Mouse (Mus musculus) cerebellum, adult 8-10 months (tissue): ENCODE measurements around the gene Slc2a13.

Source experiments
- DNase-seq: peaks from one replicate; pipeline ENCODE4 v3.0.0; 2022

Slc2a13 gene

DNA sequence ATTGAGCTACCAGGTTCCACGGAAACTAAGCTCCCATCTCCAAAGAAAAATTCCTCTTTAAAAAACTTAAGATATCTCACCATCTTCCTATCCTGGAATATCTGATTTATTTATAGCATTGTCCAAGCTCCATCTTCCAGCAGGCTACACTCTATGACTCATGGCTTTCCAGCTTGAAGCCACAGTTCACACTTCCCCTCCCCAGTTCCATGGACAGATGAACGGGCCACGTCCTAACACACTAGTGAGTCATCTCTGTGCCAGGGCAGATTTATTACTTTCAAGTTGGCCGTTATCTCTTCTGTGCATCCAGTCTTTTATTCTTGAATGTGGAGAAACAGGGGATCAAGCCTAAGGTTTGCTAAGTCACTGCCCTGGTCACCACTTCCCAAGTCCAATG is 78.0 kb downstream of the Slc2a13 start:
- no peak for DNase-seq

DNA sequence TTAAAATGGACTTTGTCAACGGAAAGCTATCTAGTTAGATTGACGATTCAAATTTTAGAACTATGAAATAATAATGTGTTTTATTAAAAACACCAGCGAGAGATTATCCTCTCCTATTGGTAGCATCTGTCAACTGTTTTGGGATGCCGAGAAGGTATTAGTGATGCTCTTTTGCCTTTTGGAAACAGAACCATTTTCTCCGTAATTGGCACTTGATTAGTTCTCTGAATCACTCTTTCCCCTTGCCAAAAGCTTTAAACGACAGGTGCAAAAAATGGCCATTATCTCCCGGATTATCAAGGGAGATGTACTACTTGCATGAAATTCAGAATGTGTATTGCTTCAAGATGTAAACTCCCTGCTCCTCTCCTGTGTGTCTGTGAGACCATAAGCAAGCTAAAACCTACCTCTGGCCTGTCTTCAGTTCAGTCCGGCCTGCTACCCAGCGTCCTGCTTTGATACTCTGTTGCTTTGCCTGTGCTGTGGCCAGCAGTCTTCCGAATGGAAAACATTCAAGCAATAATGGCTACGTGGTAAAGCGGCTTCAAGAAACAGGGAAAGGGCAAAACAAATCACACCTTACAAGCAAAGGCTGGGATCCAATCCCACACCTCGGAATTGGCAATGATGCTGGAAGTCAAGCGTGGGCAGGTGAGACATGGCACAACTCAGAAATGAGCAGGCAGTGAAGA is 93.0 kb downstream of the Slc2a13 start:
- DNase-seq: peak; percentile 45

DNA sequence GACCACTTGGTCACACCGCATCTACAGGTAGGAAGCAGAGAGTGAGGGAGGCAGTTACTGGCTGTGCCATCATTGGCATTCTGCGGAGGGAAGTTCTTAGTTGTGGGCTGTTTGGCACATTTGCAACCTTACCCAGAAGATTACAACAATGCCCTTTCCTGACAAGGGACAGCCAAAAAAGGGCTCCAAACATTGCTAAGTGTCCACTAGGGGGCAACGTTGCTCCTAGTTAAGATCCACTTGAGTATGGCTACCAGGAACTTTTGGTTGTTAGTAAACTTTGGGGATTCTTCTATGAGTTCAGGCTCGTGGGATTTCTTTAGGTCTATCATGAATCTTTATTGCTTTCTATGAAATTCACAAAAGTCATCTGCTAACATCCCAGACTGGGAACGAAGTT is 95.3 kb downstream of the Slc2a13 start:
- peak; percentile 58 for DNase-seq

DNA sequence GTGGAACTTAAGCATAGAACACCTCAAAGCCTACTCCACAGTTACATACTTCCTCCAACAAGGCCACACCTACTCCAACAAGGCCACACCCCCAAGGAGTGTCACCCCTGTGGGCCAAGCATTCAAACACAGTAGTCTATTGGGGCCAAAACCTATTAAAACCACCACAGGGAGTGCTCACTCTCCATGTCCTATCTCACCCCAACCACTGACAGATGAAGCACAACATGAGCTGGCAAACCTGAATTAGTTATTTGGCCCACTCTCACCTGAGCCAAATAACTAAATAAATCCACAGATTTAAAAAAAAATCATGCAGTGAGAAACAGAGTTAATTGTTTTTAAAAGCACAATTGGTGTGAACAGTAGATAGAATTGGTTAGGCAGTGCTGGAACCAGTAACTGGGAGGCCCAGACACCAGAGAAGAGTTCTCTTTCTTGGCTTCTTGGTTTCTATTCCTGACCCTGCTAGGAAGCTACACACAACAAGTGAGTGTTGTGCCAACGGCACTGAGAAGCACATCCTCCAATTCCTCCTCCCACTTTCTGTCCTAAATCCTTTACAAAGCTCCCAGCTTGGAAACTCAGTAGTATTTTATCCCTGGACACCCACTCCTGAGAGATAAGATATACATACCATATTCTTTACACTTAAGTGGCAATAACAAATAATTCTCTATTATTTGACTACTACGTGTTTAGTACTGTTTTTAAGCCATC is 99.2 kb downstream of the Slc2a13 start:
- no peak for DNase-seq

DNA sequence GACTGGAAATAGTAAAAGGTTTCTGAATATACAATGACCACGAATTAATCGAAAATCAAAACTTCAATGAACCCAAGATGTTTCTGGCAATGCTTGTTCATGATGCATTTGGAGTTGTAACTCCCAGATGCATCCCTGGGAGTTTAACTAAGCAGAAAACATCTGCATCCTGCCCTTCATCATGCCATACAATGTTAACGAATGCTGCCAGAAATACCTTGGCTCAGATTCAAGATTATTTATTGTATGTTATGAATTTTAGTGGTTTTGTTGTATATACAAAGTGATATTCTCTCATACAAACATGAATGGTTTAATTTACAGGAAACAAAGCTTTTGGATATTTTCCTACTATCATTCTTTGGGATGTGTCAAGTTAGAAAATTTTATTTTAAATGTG is 107.7 kb downstream of the Slc2a13 start:
- DNase-seq: no peak

DNA sequence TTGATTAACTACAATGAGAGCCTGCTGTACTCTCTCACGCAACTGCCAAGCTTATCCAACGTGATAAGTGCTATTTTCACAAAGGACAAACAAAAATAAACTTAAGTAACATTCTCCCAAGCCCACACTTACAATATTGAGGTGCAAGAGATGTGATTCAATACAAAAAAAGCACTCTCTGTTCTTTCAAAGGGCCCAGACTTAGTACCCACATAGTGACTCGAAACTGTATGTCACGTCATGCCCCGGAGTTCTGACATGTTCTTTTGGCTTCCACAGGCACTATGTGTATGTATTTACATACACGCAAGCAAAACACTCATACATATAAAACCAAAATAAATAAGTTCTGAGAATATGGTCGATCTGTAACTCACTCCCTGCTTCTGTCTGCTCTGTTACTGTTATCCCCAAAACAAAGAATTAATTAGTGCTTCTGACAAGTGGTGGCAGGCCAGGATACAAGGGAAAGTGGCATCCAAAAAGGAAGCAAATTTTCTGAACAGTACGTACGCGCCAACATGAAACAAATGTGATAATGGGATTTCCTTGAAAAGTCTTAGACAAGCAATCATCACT is 109.1 kb downstream of the Slc2a13 start:
- no peak for DNase-seq

DNA sequence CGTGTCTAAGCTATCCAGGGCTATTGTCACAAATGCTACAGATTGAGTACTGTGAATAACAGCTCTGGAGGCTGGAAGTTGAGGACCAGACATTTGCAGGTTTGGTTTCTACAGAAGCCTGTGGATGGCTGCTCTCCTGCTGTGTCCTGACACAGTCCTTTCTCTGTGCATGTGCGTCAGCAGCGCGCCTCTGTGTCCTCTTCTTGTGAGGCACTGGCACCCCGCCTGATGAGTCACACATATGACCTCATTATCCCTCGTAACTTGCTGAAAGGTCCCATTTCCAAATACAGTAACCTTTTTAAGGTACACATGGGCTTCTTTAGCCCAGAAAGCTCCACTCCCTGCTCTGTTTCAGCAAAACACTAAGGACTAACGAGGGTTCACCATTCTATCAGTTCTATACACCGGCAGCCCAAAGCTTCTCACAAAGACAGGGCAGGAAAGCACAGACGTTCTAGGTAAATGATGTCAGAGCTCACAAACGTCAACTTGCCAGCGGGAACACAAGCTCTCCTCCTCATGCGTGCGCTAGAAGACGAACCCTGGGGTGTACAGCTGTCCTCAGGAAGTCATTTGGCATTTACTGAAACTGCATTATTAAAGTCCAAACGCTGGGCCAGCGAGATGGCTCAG is 109.9 kb downstream of the Slc2a13 start:
- peak; percentile 84 for DNase-seq

DNA sequence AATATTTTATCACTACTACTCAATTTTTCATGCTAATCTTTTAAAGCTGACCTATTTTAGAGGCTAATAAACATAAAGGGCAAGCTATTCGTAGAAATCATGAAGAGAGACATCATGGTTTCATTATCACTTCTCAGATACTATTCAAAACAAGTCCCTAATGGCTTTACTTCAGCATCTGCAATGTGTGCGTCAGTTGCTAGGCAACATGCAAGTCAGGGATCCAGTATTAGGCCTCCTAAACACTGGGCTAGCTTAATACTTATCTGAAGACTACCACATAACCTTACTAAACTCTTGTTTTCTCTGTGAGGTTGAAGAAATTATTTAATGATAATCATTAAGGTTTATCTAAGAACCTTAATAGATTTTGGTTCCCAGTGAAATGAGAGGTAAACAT is 111.1 kb downstream of the Slc2a13 start:
- DNase-seq: no peak

DNA sequence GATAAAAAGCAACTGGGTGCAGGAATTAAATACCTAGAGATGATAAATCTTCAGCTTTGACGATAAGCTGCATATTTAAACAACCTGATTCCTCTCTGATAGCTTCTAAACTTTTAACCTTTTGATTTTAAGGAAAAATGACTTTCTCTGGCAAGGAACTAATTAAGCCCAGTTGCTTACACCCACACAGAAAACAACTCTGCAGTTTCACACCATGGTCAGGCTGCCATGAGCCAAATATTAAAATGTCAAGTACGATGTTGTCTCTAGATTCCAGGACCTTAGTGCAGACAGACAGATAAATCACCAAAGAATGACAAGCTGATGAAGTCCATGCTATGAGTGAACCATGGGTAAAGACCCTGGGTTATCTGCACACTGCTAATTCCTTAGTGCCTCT is 115.9 kb downstream of the Slc2a13 start:
- no peak for DNase-seq

DNA sequence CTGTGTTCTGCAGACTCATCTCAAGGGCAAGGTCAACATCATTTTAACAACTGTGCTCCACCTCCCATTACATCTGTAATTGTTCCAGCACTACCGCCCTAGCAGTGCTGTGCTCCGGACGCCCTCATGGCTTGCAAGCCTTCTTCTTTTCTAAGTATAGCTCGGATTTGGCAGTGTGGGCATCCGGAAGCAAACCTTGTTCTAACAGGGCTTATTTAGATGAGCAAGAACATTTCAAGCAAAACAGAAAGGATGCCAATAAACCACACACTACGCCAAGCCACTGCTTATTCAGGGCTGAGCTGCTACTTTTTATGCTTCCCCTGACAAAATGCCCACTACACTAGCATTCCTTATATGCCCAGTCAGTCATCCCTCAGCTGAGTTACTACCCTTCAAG is 127.7 kb downstream of the Slc2a13 start:
- DNase-seq: peak; percentile 47

DNA sequence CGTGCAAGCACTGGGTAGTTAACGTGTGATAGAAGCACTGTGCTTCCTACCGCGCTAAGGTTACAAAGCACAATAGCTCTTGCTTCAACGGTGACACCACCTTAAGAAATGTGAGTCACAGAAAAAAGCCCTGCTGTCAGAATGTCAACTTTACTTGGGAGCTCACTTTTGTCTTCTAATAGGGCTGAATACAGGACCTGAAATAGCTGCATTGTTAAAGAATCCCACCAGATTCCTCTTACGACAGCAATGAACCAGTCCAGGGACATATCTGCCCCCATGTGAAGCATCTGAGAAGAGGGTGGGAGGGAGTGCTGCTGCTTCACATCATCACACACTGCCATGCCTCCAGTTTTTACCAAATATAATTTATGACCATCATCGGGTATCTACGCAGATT is 129.6 kb downstream of the Slc2a13 start:
- DNase-seq: no peak

DNA sequence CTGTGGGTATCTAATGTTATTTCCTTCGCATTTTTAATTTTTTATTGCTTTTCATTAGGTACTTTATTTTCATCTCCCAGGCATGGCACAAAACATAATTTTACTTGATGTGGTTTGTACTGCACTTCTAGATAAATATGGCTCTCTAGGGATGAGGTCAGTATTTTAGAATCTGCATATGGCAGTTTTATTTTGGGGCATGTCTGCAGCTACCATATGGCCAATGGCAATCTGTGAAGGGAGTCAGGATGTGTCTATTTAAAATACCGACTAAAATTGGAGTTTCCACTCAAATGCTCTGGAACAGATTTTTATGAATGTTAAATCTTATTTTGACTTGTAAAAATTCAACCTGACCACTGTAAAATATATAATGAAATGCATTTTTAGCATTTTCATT is 133.2 kb downstream of the Slc2a13 start:
- peak; percentile 51 for DNase-seq

DNA sequence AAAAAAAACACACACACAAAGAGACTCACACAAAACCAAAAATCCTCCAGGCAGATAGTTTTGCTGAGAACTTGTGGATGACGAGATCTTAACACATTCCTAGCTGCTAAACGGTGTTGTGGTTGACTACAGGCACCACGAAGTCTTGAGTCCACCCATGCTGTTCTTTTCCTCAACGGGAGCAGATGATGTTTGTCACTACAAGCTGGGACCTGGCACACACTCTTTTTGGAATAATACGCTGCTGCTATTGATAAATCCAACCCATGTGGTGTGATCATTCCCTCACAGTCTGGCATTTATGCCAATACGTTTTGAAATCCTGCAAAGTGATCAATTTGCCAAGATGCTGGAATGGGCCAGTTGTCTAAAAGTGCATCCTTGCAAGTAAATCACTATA is 147.6 kb downstream of the Slc2a13 start:
- no peak for DNase-seq

DNA sequence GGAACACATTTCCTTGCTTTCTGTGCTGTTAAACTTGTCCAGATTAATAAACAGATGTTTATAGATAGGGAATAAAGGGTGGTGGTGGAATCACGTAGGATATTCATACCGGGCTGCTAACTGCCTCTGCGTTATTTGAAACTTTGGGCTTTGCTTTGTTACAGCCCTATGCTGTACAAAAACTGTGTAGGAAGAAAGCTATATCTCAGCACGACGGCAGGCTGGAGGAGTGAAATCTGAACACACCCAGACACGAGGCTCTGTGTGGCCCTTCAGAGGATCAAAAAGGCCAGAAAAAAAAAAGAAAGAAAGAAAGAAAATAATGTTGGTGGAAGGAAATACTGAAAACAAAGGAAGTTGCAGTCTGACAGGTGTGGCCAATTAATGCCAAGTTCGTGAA is 166.1 kb downstream of the Slc2a13 start:
- DNase-seq: no peak

DNA sequence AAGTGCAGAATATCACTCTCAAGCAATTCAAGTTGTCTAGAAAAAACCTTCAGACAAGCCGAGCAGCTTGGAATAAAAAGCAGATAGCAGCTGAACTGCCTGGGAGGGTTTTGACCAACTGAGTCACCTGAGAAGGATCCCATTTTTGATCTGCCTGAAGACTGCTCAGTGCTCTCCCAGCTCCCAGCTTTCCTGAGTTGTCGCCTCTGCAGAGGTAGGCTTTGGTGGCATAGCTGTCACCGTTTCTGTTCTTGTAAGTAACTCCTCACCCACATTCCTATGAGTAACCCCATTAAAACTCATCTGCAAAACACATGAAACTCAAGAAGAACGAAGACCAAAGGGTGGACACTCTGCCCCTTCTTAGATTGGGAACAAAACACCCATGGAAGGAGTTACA is 177.9 kb downstream of the Slc2a13 start:
- DNase-seq: no peak

DNA sequence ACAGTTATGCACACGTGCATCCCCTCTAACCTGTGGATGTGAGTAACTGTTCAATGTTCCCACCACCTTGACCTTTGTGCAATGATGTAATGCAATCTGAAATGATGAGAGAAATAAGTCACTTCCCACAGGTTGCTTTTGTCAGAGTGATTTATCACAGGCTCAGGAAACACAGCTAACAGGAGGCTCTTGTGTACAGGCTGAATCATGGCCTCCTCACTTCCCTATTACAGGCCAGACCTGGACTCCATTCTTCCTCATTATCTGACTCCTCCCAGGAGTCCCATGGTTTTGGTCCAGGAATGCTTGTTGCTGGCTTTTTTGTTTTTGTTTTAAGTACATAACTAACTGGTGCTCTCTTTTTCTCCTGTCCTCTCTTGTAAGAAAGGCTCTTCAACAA is 189.4 kb downstream of the Slc2a13 start:
- DNase-seq: no peak

DNA sequence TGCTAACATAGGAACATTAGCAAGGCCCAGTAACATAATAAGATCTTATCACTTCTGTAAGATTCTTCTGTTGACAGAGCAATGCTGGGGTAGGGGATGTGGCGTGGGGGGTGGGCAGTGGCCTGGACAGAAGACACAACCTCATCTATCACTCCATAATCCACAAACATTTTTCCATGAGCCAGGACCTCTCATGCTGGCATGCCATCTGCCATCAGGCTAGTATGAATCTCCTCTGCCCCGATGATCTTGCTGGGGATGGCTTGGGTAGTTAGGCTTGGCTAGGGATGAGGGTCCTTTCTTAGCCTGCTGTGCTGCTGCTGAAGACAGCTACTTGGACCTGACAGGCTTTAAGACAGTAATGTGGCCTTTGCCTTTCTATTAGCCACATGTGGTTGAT is 190.5 kb downstream of the Slc2a13 start:
- DNase-seq: no peak

DNA sequence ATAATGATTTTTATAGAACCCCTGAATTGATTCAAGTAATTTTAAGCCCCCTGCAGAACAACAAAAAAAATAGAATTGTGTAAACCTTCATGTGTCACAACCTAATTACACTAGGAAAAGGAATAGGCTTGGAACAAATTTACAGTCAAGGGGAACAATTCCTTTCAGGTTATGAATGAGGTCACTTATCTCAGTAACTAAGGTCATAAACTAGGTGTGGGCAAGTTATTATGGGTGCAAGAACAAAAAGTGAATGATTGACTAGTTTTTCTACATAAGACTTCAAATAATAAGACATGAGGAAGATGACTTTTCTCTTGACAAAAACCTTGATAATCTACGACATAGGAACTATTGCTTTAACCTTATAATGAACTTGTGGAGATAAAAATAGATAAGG is 191.2 kb downstream of the Slc2a13 start:
- no peak for DNase-seq

DNA sequence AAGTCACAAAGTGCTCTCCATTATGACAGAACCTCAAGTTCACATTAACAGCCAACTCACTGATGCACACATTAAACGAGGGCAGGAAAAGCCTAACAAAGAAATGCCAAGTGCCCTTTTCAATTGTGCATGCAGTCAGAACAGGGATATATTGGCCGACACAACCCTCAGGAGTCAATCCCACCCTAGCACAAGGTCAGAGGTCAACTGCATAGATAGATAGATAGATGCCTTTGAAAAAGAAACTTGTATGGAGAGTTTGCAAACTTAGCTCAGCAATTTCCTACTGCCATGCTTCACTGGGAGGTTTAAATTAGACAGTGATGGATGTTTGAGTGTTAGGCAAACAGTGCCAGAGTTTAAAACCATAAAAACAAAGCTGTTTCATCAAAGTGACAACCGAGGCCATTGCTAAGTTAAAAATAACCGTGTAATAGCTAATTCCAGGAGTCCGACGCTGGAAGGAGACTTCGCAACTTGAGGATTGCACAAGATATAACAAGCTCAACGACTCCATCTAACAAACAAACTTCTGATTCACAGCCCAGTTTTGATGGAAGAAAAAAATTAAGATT is 194.2 kb downstream of the Slc2a13 start:
- no peak for DNase-seq

DNA sequence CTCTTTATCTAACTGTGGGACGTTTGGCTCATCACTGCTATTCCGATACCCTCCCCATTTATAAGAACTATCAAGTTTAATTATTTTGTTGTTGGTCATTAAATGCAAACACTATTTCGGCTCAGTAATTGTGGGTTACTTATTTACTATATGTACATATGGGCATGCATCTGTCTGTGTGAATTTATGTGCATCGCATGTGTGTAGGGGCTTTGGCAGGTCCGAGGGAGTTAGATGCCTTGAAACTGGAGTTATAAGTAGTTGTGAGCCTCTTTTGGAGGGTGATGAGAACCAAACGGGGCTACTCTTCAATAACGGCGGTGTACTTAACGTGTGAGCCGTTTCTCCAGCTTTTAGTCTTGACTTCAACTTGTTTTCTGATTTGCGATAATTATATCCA is 195.5 kb downstream of the Slc2a13 start:
- no peak for DNase-seq

DNA sequence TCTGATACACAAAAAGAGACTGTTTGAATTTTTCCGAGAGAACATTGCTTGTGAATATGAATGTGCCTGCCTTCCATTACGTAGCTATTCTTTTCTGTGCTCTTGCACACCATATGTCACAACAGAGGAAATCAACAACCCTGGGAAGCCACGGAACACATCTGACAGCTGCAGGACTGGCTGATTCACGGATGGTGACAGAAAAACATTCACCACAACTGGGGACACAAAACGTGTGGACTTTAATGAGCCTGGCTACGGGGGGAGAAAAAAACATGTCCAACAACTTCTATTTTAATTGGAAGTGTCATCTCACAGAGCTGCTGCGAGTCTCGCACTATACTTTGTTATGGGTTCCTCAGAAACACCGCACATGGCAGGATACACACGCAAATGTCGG is 196.0 kb downstream of the Slc2a13 start:
- peak; percentile 30 for DNase-seq

DNA sequence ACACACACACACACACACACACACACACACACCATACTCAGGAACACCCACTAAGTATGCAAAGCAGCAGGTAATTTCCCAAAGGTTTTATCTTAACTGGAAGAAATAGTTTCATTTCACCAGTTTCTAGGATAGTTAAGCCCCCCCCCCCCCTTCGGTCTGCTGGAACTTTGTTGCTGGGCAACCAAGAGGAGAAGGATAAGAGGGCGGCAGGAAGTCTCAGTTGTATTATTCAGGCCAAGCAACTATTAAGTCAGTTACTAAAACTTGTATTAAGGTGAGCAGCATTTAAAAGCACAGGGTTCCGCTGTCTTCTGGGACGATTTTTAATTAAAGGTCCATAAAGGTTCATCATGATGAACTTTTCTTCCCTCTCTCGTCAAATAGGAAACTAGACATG is 198.6 kb downstream of the Slc2a13 start:
- no peak for DNase-seq

DNA sequence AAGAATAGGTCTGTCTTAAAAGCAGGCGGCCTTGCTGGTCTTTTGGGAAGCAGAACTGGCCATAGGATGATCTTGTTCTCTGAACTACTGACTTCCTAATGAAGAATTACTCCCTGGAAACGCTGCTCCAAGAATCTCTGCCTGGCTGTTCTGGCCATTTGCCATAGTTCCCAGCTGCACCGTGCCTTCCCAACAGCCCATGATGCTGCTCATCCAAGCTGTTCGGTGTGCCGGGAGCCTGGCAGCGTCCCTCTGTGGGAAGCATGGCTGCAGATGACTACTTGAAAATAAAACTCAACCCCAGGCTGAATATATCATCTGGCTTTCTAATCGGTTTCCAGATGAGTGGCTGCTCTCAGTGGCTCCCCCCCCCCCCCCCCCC is 199.9 kb downstream of the Slc2a13 start:
- DNase-seq: peak; percentile 70
